Mouse (Mus musculus) neural tube, embryonic 14.5 days (tissue): Measurements from ENCODE around the gene 1810043G02Rik. TPM values are rescaled to one million over a fixed set of nuclear protein-coding genes. Genes with fewer than 3 reads are reported as not detected.
"Not testable (repeated sequence)": the region's sequence is repeated elsewhere in the genome, so short reads cannot be mapped to it uniquely, and the experiment has no call there.

Experiments used
- ATAC-seq: fragments of 200-750 bp; cut with Nextera tagmentation; 2 replicates; pipeline ENCODE4 v1.8.0; 2017; ENCODE audit warnings: low read depth, mild to moderate bottlenecking, moderate TSS enrichment, moderate library complexity
- H3K27ac ChIP-seq: fragments of 300-500 bp; sonication (generic); 2 replicates; pipeline ENCODE4 v1.5.1; 2014; ENCODE audit warnings: low read depth, mild to moderate bottlenecking, control low read depth, low read length, moderate library complexity, mixed read lengths
- H3K27me3 ChIP-seq: fragments of 300-500 bp; sonication (generic); 2 replicates; pipeline ENCODE4 v1.6.1; 2014; ENCODE audit warnings: low read length; ENCODE audit not compliant: control insufficient read depth, insufficient read depth
- H3K36me3 ChIP-seq: fragments of 300-500 bp; sonication (generic); 2 replicates; pipeline ENCODE4 v1.6.1; 2014; ENCODE audit warnings: low read length, mixed read lengths; ENCODE audit not compliant: control insufficient read depth, insufficient read depth
- H3K4me1 ChIP-seq: fragments of 300-500 bp; sonication (generic); 2 replicates; pipeline ENCODE4 v1.6.1; 2014; ENCODE audit warnings: low read length; ENCODE audit not compliant: control insufficient read depth, insufficient read depth
- H3K4me2 ChIP-seq: fragments of 300-500 bp; sonication (generic); 2 replicates; pipeline ENCODE4 v1.6.1; 2014; ENCODE audit warnings: mild to moderate bottlenecking, low read depth, low read length, control low read depth
- H3K4me3 ChIP-seq: fragments of 300-500 bp; sonication (generic); 2 replicates; pipeline ENCODE4 v1.5.1; 2014; ENCODE audit warnings: low read depth, low read length, control low read depth, mixed read lengths
- H3K9ac ChIP-seq: fragments of 300-500 bp; sonication (generic); replicated peaks from 2 replicates; pipeline ENCODE4 v1.6.1; 2014; ENCODE audit warnings: low read depth, mild to moderate bottlenecking, control low read depth, low read length, mixed read lengths
- H3K9me3 ChIP-seq: fragments of 300-500 bp; sonication (generic); 2 replicates; pipeline ENCODE4 v1.6.1; 2016; ENCODE audit warnings: low read length; ENCODE audit not compliant: control insufficient read depth
- WGBS: fragments of 180-500 bp; shearing (Covaris S2); extraction: QIAGEN DNeasy Blood & Tissue Kit; methylation state at CpG from one replicate; pipeline ENCODE4 v1.1.7; 2014; 5-methylcytosine and 5-hydroxymethylcytosine counted together
- polyA plus RNA-seq: library from polyadenylated mRNA; unstranded; fragments of >200 nt; fragmentation: Nextera tagmentation; extraction: Ambion mirVana; gene quantifications from 2 replicates; pipeline ENCODE4 v1.2.1, GENCODE M21; 2014

1810043G02Rik gene
- polyA plus RNA-seq, 1 experiment from 2014 or later = 52.6 TPM

- no peak overlapping the region for H3K4me3 ChIP-seq
- H3K9ac ChIP-seq = no peak overlapping the region
- no peak overlapping the region for H3K27ac ChIP-seq
- H3K27me3 ChIP-seq = no peaks in the 10 kb centered on the region
- peak overlapping the region; percentile 68; the same call in 1 of the 2 replicates for H3K4me2 ChIP-seq
- H3K36me3 ChIP-seq = no peaks in the 10 kb centered on the region
- peaks cover 19% of the 10 kb centered on the region for H3K4me1 ChIP-seq
- 25% methylated on average over 10 of the region's 10 CpGs for WGBS
- ATAC-seq = no peak
- H3K9me3 ChIP-seq = no peaks in the 10 kb centered on the region
Observed at GRCm38 (mm10) chr10:78010335-78010734, 32.0 kb downstream of the 1810043G02Rik start.

DNA sequence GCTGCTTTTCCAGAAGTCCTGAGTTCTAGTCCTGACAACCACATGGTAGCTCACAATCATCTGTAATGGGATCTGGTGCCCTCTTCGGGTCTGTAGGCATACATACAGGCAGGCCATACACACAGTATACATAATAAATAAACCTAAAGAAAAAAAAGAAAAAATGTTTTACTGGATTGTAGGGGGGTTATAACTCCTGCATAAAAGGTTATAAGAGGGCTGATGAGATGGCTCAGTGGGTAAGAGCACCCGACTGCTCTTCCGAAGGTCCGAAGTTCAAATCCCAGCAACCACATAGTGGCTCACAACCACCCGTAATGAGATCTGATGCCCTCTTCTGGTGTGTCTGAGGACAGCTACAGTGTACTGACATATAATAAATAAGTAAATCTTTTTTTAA is 32.8 kb downstream of the 1810043G02Rik start:
- H3K27me3 ChIP-seq, H3K27ac ChIP-seq, H3K4me3 ChIP-seq, H3K4me2 ChIP-seq, H3K9me3 ChIP-seq, H3K36me3 ChIP-seq, ATAC-seq, H3K9ac ChIP-seq: not testable (repeated sequence)
- peaks cover 19% of the 10 kb centered on the region for H3K4me1 ChIP-seq
- WGBS = 96% methylated on average over 5 of the region's 5 CpGs

GRCm38 (mm10) chr10:78012661-78013495 is 34.6 kb downstream of the 1810043G02Rik start:
- 96% methylated on average over 18 of the region's 18 CpGs for WGBS
- H3K4me1 ChIP-seq = peaks cover 10% of the 10 kb centered on the region
- no peaks in the 10 kb centered on the region for H3K36me3 ChIP-seq
- H3K9ac ChIP-seq = no peak overlapping the region
- H3K27ac ChIP-seq = no peak overlapping the region
- no peaks in the 10 kb centered on the region for H3K27me3 ChIP-seq
- H3K4me2 ChIP-seq = no peak overlapping the region
- H3K9me3 ChIP-seq = no peaks in the 10 kb centered on the region
- no peak overlapping the region for H3K4me3 ChIP-seq
- ATAC-seq = no peak

GRCm38 (mm10) chr10:78015489-78015888 is 37.2 kb downstream of the 1810043G02Rik start:
- Histone ChIP-seq H3K9me3 (no peaks in the 10 kb centered on the region), H3K4me3 (no peak overlapping the region), H3K27me3 (no peaks in the 10 kb centered on the region), H3K27ac (no peak overlapping the region), H3K36me3 (no peaks in the 10 kb centered on the region), H3K9ac (no peak overlapping the region), H3K4me2 (no peak overlapping the region), H3K4me1 (no peaks in the 10 kb centered on the region)
- 97% methylated on average over 1 of the region's 1 CpGs for WGBS
- no peak for ATAC-seq

GRCm38 (mm10) chr10:78016366-78016765 is 38.0 kb downstream of the 1810043G02Rik start:
- WGBS = 58% methylated on average over 5 of the region's 5 CpGs
- Histone ChIP-seq H3K27ac (no peak overlapping the region), H3K4me2 (no peak overlapping the region), H3K27me3 (no peaks in the 10 kb centered on the region), H3K4me3 (no peak overlapping the region), H3K36me3 (no peaks in the 10 kb centered on the region), H3K4me1 (no peaks in the 10 kb centered on the region), H3K9ac (no peak overlapping the region), H3K9me3 (no peaks in the 10 kb centered on the region)
- ATAC-seq = no peak

DNA sequence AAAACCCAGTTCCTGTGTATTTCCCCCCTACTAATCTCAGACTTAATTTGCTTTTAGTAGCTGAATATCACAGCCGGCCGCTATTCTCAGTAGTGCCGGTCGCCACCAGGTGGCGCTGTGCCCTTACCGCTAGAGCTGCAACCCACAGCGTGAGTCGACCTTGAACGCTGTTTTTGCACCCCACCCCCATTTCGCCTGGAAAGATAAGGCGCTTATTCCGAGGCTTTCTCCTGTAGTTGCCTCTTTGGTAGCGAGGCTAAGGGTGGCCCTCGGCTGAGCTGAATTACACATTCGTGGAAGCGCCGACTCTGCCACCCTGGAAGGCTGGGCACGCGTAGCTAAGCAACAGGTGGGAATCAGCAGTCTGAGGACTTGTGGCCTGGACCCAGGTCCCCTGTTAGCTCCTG is 40.5 kb downstream of the 1810043G02Rik start:
- Histone ChIP-seq H3K36me3 (no peaks in the 10 kb centered on the region), H3K9ac (no peak overlapping the region), H3K4me1 (no peaks in the 10 kb centered on the region), H3K27me3 (no peaks in the 10 kb centered on the region), H3K4me2 (peak overlapping the region; percentile 49), H3K9me3 (no peaks in the 10 kb centered on the region), H3K4me3 (peak overlapping the region; percentile 15; the same call in 1 of the 2 replicates), H3K27ac (no peak overlapping the region)
- peak; percentile 84 for ATAC-seq
- WGBS = 16% methylated on average over 19 of the region's 19 CpGs

GRCm38 (mm10) chr10:78019291-78019690 is 41.0 kb downstream of the 1810043G02Rik start:
- Histone ChIP-seq H3K9ac (no peak overlapping the region), H3K4me3 (no peak overlapping the region), H3K27me3 (no peaks in the 10 kb centered on the region), H3K4me1 (no peaks in the 10 kb centered on the region), H3K9me3 (no peaks in the 10 kb centered on the region), H3K36me3 (no peaks in the 10 kb centered on the region), H3K27ac (no peak overlapping the region), H3K4me2 (no peak overlapping the region; the same call in 1 of the 2 replicates)
- ATAC-seq = peak; percentile 34; the same call in 1 of the 2 replicates
- WGBS = 85% methylated on average over 4 of the region's 4 CpGs

GRCm38 (mm10) chr10:78019984-78020383 is 41.7 kb downstream of the 1810043G02Rik start:
- H3K9ac ChIP-seq, H3K4me2 ChIP-seq, H3K36me3 ChIP-seq, H3K4me3 ChIP-seq, H3K27me3 ChIP-seq, H3K4me1 ChIP-seq, H3K9me3 ChIP-seq, H3K27ac ChIP-seq, ATAC-seq: not testable (repeated sequence)
- WGBS = 96% methylated on average over 6 of the region's 11 CpGs

GRCm38 (mm10) chr10:78025453-78025852 is 47.1 kb downstream of the 1810043G02Rik start:
- not testable (repeated sequence) for H3K4me1 ChIP-seq, ATAC-seq, H3K36me3 ChIP-seq, H3K4me3 ChIP-seq, H3K27ac ChIP-seq, H3K9me3 ChIP-seq, H3K9ac ChIP-seq, H3K4me2 ChIP-seq, H3K27me3 ChIP-seq
- 79% methylated on average over 6 of the region's 8 CpGs for WGBS
